Mouse (Mus musculus) small intestine, adult 2 months (tissue): ENCODE data around the gene Srcap. TPM values are rescaled to one million over a fixed set of nuclear protein-coding genes. Genes with fewer than 3 reads are reported as not detected.

Experiments used
- H3K27ac ChIP-seq: fragments of 200-500 bp; 2 replicates; pipeline ENCODE4 v1.5.1; 2012; ENCODE audit warnings: low read depth, low read length, control low read depth, inconsistent platforms; ENCODE audit not compliant: insufficient read depth
- H3K27me3 ChIP-seq: fragments of 200-500 bp; 2 replicates; pipeline ENCODE4 v1.6.1; 2012; ENCODE audit warnings: mild to moderate bottlenecking, moderate library complexity, low read length, inconsistent platforms; ENCODE audit not compliant: control insufficient read depth, insufficient read depth
- H3K36me3 ChIP-seq: fragments of 200-500 bp; 2 replicates; pipeline ENCODE4 v1.6.1; 2012; ENCODE audit warnings: mild to moderate bottlenecking, low read length, control low read depth, inconsistent platforms; ENCODE audit not compliant: control insufficient read depth, insufficient read depth
- H3K4me1 ChIP-seq: fragments of 200-500 bp; 2 replicates; pipeline ENCODE4 v1.6.1; 2012; ENCODE audit warnings: low read length, inconsistent platforms, mixed read lengths; ENCODE audit not compliant: control insufficient read depth, insufficient read depth, insufficient read length
- H3K4me3 ChIP-seq: fragments of 200-500 bp; 2 replicates; pipeline ENCODE4 v1.5.1; 2012; ENCODE audit warnings: low read depth, mild to moderate bottlenecking, control low read depth, inconsistent platforms, low read length, moderate library complexity
- CTCF ChIP-seq: fragments of 200-500 bp; IDR thresholded peaks from 2 replicates; pipeline ENCODE4 v1.5.1; 2012; ENCODE audit warnings: low read depth, mild to moderate bottlenecking, control low read depth, inconsistent platforms, low read length, moderate library complexity, mixed read lengths; ENCODE audit not compliant: insufficient replicate concordance, insufficient read length; ENCODE audit errors: extremely low read depth
- POLR2A ChIP-seq: fragments of 200-500 bp; IDR thresholded peaks from 2 replicates; pipeline ENCODE4 v1.6.1; 2012; ENCODE audit warnings: low read depth, mild to moderate bottlenecking, control low read depth, inconsistent platforms, low read length, moderate library complexity
- WGBS: fragments of 180-500 bp; shearing (Covaris S2); methylation state at CpG from one replicate; pipeline ENCODE4 v1.1.7; 2018; 5-methylcytosine and 5-hydroxymethylcytosine counted together
- polyA plus RNA-seq: library from polyadenylated mRNA; depleted of rRNA; stranded (reverse); fragments of >200 nt; gene quantifications from 2 replicates; pipeline ENCODE4 v1.2.3, GENCODE M21; 2012

Srcap gene
- polyA plus RNA-seq, 1 experiment: 52.6 TPM

DNA sequence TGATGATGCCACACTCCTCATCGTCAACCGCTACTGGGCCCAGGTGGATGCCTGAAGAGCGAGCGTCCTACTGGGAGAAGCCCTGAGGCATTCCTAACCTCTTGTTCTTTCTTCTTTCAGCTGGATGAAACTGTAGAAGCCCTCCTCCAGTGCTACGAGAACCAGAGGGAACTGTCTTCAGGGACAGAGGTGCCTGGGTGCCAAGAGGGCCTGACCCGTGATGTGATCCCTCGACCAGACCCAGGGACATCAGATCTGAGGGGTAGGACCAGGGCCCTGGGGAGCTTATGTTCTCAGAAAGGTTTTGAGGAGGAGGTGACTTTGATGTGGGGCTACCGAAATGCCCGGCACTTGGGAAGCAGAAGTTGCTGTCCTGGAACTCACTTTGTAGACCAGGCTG is 77.9 kb downstream of the Srcap start:
- 92% methylated on average over 9 of the region's 9 CpGs for WGBS
- TF ChIP-seq POLR2A (no peak), CTCF (no peak)
- H3K4me1 ChIP-seq: peaks cover 9% of the 10 kb centered on the region; the same call in 1 of the 2 replicates
- no peaks in the 10 kb centered on the region for H3K27me3 ChIP-seq
- no peak overlapping the region for H3K27ac ChIP-seq
- H3K36me3 ChIP-seq: peaks cover 44% of the 10 kb centered on the region
- H3K4me3 ChIP-seq: peak overlapping the region; percentile 91

DNA sequence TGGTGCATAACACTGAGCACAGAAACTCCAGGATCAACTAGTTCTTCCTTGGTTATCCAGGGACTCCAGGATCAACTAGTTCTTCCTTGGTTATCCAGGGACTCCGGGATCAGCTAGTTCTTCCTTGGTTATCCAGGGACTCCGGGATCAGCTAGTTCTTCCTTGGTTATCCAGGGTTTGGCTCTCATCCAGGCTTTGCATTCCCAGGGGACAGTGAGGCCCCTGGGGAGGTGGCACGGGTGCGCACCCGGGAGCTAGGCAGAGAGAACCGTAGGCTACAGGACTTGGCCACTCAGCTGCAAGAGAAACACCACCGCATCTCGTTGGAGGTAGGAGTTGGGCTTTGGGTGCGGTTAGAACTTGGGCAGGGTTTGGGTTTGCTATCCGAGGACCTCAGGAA is 79.3 kb downstream of the Srcap start:
- Histone ChIP-seq H3K27me3 (no peaks in the 10 kb centered on the region), H3K36me3 (peaks cover 58% of the 10 kb centered on the region), H3K4me1 (peaks cover 9% of the 10 kb centered on the region; the same call in 1 of the 2 replicates), H3K27ac (no peak overlapping the region), H3K4me3 (no peak overlapping the region)
- TF ChIP-seq POLR2A: no peak
- no peak for TF ChIP-seq CTCF
- WGBS: 71% methylated on average over 10 of the region's 10 CpGs

DNA sequence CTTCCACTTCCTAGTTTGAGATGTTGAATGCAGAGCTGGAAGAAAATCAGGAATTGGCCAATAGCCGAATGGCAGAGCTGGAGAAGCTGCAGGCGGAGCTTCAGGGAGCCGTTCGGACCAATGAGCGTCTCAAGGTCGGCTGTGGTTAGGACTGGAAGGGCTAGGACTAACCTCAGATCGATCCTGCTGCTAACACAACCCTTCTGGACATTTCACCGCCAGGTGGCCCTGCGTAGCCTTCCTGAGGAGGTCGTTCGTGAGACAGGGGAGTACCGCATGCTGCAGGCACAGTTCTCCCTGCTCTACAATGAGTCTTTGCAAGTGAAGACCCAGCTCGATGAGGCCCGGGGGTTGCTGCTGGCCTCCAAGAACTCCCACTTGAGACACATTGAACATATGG is 80.8 kb downstream of the Srcap start:
- no peak overlapping the region for H3K27ac ChIP-seq
- peaks cover 72% of the 10 kb centered on the region for H3K36me3 ChIP-seq
- TF ChIP-seq CTCF (no peak), POLR2A (no peak)
- 85% methylated on average over 14 of the region's 14 CpGs for WGBS
- no peak overlapping the region for H3K4me3 ChIP-seq
- H3K4me1 ChIP-seq: peaks cover 9% of the 10 kb centered on the region; the same call in 1 of the 2 replicates
- no peaks in the 10 kb centered on the region for H3K27me3 ChIP-seq

DNA sequence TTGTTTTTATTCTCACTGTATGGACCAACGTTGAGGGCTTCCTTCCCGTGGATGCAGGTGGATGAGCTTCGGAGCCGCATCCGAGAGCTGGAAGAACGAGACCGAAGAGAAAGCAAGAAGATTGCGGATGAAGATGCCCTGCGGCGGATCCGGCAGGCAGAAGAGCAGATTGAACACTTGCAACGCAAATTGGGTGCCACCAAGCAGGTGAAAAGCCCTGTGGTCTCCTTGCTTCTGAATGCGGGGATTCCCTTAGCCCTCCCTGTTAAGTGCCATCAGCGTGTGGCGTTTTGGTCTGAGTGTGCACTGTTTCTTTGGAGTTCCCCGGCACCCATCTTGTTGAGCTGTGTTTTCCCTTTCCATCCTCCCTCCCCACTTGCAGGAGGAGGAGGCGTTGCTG is 85.0 kb downstream of the Srcap start:
- Histone ChIP-seq H3K27ac (no peak overlapping the region), H3K4me1 (no peaks in the 10 kb centered on the region), H3K27me3 (no peaks in the 10 kb centered on the region), H3K36me3 (peaks cover 90% of the 10 kb centered on the region), H3K4me3 (no peak overlapping the region)
- TF ChIP-seq CTCF (no peak), POLR2A (no peak)
- WGBS: 95% methylated on average over 17 of the region's 17 CpGs

DNA sequence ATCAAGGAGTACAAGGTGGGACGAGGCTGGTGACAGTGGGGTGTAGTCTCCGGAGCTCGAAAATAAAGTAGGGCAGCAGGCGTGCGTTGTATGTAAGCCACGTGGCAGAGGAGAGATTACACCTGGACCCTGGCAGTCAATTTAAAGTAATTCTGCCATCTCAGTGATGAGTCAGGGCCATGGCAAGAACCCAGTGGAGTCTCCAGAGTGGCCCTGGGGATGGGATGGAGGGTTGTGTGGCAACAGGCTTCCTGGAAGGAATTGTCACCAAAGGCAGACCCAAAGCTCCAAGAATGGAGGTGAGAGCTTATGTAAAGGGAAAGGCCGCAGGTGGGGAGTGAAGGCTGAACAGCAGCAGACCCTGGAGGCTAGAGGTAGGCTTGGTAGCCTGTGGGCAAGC is 88.8 kb downstream of the Srcap start:
- no peak overlapping the region for H3K4me3 ChIP-seq
- no peak overlapping the region for H3K27ac ChIP-seq
- TF ChIP-seq POLR2A: no peak
- no peak for TF ChIP-seq CTCF
- no peaks in the 10 kb centered on the region for H3K27me3 ChIP-seq
- WGBS: 97% methylated on average over 7 of the region's 7 CpGs
- peaks cover 74% of the 10 kb centered on the region for H3K36me3 ChIP-seq
- no peaks in the 10 kb centered on the region for H3K4me1 ChIP-seq

DNA sequence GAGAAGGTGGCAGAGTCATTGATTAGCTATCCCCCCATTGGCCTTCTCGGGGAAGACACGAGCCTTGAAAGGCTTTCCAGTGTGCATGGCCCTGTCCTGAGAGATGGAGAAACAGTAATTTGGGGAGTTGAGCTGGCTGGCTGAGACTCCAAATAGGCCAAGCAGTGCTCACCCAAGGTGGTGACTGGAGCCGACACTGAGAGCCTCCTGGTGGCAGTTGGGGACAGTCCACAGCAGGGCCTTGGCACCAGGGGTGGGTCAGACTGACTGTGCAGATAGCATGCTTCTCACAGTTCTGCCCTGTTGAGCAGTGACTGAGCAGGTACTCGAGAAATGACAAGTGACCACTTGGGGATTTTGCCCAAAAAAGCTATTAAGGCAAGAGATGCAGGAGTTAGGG is 90.0 kb downstream of the Srcap start:
- H3K4me1 ChIP-seq: no peaks in the 10 kb centered on the region
- H3K27ac ChIP-seq: no peak overlapping the region
- H3K27me3 ChIP-seq: no peaks in the 10 kb centered on the region
- TF ChIP-seq POLR2A (no peak), CTCF (no peak)
- 80% methylated on average over 4 of the region's 4 CpGs for WGBS
- peaks cover 63% of the 10 kb centered on the region for H3K36me3 ChIP-seq
- no peak overlapping the region for H3K4me3 ChIP-seq

DNA sequence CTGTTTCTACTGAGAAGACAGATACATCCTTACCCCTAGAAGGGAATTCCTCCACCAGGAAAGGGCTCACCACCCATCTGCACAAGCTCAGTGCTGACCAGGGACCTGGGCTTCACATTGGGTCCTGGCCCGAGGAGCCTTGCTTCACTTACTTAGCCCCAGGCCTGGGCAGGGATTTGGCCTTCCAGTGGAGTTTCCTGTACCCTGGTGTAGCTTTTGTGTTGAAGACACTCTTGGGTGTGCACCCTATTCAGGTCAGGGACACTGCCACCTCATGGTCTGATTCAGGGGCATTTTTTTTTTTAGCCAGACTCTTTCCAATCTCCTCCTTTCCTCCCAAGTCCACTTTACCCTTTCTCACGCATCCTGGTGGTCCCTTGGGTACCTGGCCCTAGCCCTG is 91.1 kb downstream of the Srcap start:
- no peak for TF ChIP-seq POLR2A
- TF ChIP-seq CTCF: no peak
- H3K36me3 ChIP-seq: peaks cover 52% of the 10 kb centered on the region
- H3K4me3 ChIP-seq: no peak overlapping the region
- H3K27me3 ChIP-seq: no peaks in the 10 kb centered on the region
- 90% methylated on average over 2 of the region's 2 CpGs for WGBS
- H3K27ac ChIP-seq: no peak overlapping the region
- H3K4me1 ChIP-seq: no peaks in the 10 kb centered on the region

DNA sequence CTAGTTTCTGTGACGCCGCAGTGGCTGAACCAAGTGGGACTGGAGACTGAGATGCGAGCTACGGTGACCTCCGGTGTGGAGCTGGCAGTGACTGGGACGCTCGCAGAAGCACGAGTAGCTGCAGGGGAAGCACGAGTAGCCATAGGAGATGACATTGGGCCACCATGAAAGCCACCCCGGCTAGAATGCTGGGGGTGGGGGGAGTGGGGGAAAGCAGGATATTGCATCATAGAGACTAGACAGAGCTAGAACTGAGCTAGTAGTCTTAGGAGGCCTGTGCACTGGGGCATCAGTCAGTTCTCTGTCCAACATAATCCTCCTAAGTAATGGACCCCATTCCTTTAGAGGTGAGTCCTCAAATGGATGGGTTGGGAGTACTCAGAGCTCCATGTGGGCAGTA is 92.5 kb downstream of the Srcap start:
- Histone ChIP-seq H3K36me3 (peaks cover 40% of the 10 kb centered on the region), H3K4me3 (no peak overlapping the region), H3K27ac (no peak overlapping the region), H3K27me3 (no peaks in the 10 kb centered on the region), H3K4me1 (no peaks in the 10 kb centered on the region)
- TF ChIP-seq POLR2A (no peak), CTCF (no peak)
- WGBS: 84% methylated on average over 10 of the region's 10 CpGs
